Mouse (Mus musculus): ENCODE data around the gene Gzmg. TPM values are rescaled to one million over a fixed set of nuclear protein-coding genes. Genes with fewer than 3 reads are reported as not detected.
"Not testable (repeated sequence)": the region's sequence is repeated elsewhere in the genome, so short reads cannot be mapped to it uniquely, and the experiment has no call there.

Gene Gzmg
- polyA plus RNA-seq, 1 experiment from 2014 or later, result not detected

- ATAC-seq (ENCODE audit: insufficient read depth), result no peak
- WGBS (ENCODE audit: insufficient replicate concordance), result 46% methylated on average over 2 of the region's 2 CpGs
- no peak overlapping the region for H3K4me3 ChIP-seq (replicated peaks)
- H3K9ac ChIP-seq, result no peak overlapping the region
- H3K4me2 ChIP-seq, result no peak overlapping the region
- no peaks in the 10 kb centered on the region for H3K36me3 ChIP-seq (replicated peaks)
- no peaks in the 10 kb centered on the region for H3K4me1 ChIP-seq (replicated peaks)
- no peak overlapping the region for H3K27ac ChIP-seq (replicated peaks)
- H3K9me3 ChIP-seq (replicated peaks), result no peaks in the 10 kb centered on the region
- H3K27me3 ChIP-seq, result no peaks in the 10 kb centered on the region
Measured at GRCm38 (mm10) chr14:56155340-56155739, 4.0 kb downstream of the Gzmg start.

DNA sequence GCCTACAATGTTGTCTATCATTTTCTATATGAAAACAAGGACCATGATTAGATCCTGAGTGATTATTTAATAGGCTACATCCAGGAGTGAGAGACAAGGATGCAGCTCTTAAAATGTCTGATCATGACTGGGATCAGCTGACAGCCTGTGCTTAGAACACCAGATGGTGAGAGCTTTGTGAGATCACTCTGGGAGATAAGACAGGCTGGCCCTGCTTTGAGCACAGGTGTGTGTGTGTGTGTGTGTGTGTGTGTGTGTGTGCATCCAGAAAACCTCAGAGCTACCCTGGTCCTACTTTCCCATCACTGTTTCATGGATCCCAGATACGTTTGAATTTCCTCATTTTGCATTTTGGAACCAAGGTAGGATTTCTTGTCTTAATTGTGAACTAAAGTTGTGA is 25.7 kb downstream of the Gzmg start:
- not testable (repeated sequence) for H3K27me3 ChIP-seq; ATAC-seq (ENCODE audit: insufficient read depth); H3K36me3 ChIP-seq (replicated peaks); H3K4me3 ChIP-seq (replicated peaks); H3K4me1 ChIP-seq (replicated peaks); H3K9me3 ChIP-seq (replicated peaks); H3K4me2 ChIP-seq; H3K27ac ChIP-seq (replicated peaks); H3K9ac ChIP-seq
- 40% methylated on average over 1 of the region's 1 CpGs for WGBS (ENCODE audit: insufficient replicate concordance)

DNA sequence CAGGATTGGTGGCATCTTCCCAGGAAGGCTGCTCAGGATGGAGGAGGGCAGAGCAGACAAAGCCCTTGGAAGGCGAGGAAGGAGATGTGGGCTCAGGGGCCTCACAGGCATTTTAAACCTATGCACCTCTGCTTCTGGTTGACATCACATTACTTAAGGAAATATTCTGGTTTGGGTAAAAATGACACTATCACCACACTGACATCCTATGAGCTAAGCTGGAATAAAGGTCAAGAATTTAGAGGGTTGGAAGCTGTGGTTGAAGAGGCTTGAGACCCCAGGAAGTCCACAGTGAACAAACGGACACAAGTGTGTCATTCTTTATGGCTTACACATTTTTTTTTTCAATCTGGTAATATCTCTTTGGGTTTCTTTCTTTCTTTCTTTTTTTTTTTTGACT is 26.9 kb downstream of the Gzmg start, which contains the start of gene Gzmd:
TSS of gene Gzmd (minus strand) at position 101 of the 400 bp plus-strand sequence.
- not testable (repeated sequence) for ATAC-seq (ENCODE audit: insufficient read depth); H3K9me3 ChIP-seq (replicated peaks); H3K27me3 ChIP-seq; H3K27ac ChIP-seq (replicated peaks); H3K4me2 ChIP-seq; H3K36me3 ChIP-seq (replicated peaks); H3K4me1 ChIP-seq (replicated peaks); H3K9ac ChIP-seq; H3K4me3 ChIP-seq (replicated peaks)
- 50% methylated on average over 2 of the region's 2 CpGs for WGBS (ENCODE audit: insufficient replicate concordance)

- no peak overlapping the region for H3K4me3 ChIP-seq (replicated peaks)
- no peak overlapping the region for H3K9ac ChIP-seq
- H3K4me1 ChIP-seq (replicated peaks), result no peaks in the 10 kb centered on the region
- ATAC-seq (ENCODE audit: insufficient read depth), result no peak
- H3K4me2 ChIP-seq, result no peak overlapping the region
- no peaks in the 10 kb centered on the region for H3K27me3 ChIP-seq
- H3K27ac ChIP-seq (replicated peaks), result no peak overlapping the region
- H3K36me3 ChIP-seq (replicated peaks), result no peaks in the 10 kb centered on the region
- no peaks in the 10 kb centered on the region for H3K9me3 ChIP-seq (replicated peaks)
- 31% methylated on average over 3 of the region's 3 CpGs for whole genome bisulfite sequencing (ENCODE audit: insufficient replicate concordance)
Measured at GRCm38 (mm10) chr14:56128341-56128740, 31.0 kb downstream of the Gzmg start.

DNA sequence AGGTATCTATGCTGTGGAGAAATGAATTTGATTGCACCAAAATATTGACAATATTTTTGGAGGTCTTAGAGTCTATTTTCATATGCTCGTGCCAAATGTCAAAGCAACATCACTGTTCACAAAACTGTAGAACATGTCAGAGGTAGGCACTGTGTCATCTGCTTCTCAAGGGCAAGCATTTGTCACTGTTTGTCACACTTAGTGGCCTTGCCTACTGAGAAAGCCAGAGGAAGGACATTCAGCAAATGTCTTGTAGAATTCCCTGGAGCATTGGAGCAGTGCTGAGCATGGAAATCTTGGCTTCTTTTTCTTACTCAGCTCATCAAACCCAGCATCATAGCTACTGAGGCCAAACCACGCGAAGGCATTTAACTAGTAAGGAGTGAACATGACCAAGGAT is 35.9 kb downstream of the Gzmg start:
- Histone ChIP-seq H3K27ac (replicated peaks) (no peak overlapping the region), H3K9me3 (replicated peaks) (no peaks in the 10 kb centered on the region), H3K36me3 (replicated peaks) (no peaks in the 10 kb centered on the region), H3K9ac (no peak overlapping the region), H3K4me2 (no peak overlapping the region), H3K4me3 (replicated peaks) (no peak overlapping the region), H3K27me3 (no peaks in the 10 kb centered on the region), H3K4me1 (replicated peaks) (no peaks in the 10 kb centered on the region)
- ATAC-seq (ENCODE audit: insufficient read depth), result no peak
- 63% methylated on average over 3 of the region's 3 CpGs for WGBS (ENCODE audit: insufficient replicate concordance)

GRCm38 (mm10) chr14:56120525-56120924 is 38.9 kb downstream of the Gzmg start, which contains the start of gene Gzme:
Gene Gzme, minus strand, starts transcription at chr14:56120625.
- Histone ChIP-seq H3K9me3 (replicated peaks) (no peaks in the 10 kb centered on the region), H3K27ac (replicated peaks) (no peak within 1 kb of the TSS), H3K9ac (no peak within 1 kb of the TSS), H3K4me3 (replicated peaks) (no peak within 1 kb of the TSS), H3K36me3 (replicated peaks) (no peaks in the 10 kb centered on the region), H3K4me1 (replicated peaks) (no peaks in the 10 kb centered on the region), H3K4me2 (no peak within 1 kb of the TSS), H3K27me3 (no peaks in the 10 kb centered on the region)
- ATAC-seq (ENCODE audit: insufficient read depth), result no peak

DNA sequence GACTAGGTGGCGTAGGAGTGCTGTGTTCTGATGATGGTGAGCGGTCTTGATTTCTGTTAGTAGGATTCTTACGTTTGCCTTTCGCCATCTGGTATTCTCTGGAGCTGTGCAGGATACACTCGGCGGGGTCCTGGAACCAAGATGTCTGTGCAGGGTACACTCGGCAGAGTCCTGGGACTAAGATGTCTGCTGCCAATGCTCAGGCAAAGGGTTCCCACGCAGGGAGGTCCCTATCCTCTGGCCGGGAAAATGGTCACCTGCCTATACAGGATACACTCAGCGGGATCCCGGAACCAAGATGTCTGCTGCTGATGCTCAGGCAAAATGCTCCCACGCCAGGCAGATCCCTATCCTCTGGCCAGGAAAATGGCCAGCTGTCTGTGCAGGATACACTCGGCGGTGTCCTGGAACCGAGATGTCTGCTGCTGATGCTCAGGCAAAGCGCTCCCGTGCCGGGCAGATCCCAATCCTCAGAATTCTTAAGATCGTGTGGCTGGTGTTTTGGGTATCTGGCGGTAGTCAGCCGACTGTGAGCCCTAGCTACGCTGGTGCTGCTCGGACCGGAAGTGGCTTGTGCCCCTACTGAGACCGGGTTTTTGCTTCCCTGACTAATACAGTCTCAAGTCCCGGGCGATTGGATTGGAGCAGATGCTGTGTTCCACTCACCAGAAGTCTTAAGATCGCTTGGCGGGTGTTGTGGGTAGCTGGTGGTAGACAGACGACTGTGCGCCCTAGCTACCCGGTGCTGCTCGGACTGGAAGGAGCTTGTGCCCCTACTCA is 43.7 kb downstream of the Gzmg start:
- not testable (repeated sequence) for H3K9me3 ChIP-seq (replicated peaks); ATAC-seq (ENCODE audit: insufficient read depth); H3K27ac ChIP-seq (replicated peaks); H3K4me3 ChIP-seq (replicated peaks); H3K9ac ChIP-seq; H3K4me2 ChIP-seq; H3K36me3 ChIP-seq (replicated peaks); H3K4me1 ChIP-seq (replicated peaks); H3K27me3 ChIP-seq
- WGBS (ENCODE audit: insufficient replicate concordance), result 77% methylated on average over 33 of the region's 33 CpGs

Other genes with a start within 250 kb of the Gzmg start
- 0.36 and 0.47 TPM in 2 replicates for gene Cma1, start 214.9 kb downstream of the Gzmg start, polyA plus RNA-seq (2015; fragmentation: Nextera tagmentation; extraction: Ambion mirVana)
- not detected in 2 replicates for gene Cma2, start 208.6 kb downstream of the Gzmg start, polyA plus RNA-seq (2015; fragmentation: Nextera tagmentation; extraction: Ambion mirVana)
- not detected in 2 replicates for gene Mcpt1, start 141.6 kb downstream of the Gzmg start, polyA plus RNA-seq (2015; fragmentation: Nextera tagmentation; extraction: Ambion mirVana)
- not detected in 2 replicates for gene Mcpt9, start 129.1 kb downstream of the Gzmg start, polyA plus RNA-seq (2015; fragmentation: Nextera tagmentation; extraction: Ambion mirVana)
- 0.14 and 0.15 TPM in 2 replicates for gene Mcpt2, start 117.5 kb downstream of the Gzmg start, polyA plus RNA-seq (2015; fragmentation: Nextera tagmentation; extraction: Ambion mirVana)
- gene Mcpt4, start 97.3 kb downstream of the Gzmg start, polyA plus RNA-seq (2015; fragmentation: Nextera tagmentation; extraction: Ambion mirVana), result not detected in 2 replicates
- 6.2 and 6.4 TPM in 2 replicates for gene Mcpt8, start 74.3 kb downstream of the Gzmg start, polyA plus RNA-seq (2015; fragmentation: Nextera tagmentation; extraction: Ambion mirVana)
- 39.4 and 44.1 TPM in 2 replicates for gene Ctsg, start 57.0 kb downstream of the Gzmg start, polyA plus RNA-seq (2015; fragmentation: Nextera tagmentation; extraction: Ambion mirVana)
- gene Gzme, start 39.0 kb downstream of the Gzmg start, polyA plus RNA-seq (2015; fragmentation: Nextera tagmentation; extraction: Ambion mirVana), result not detected in 2 replicates
- gene Gzmd, start 27.0 kb downstream of the Gzmg start, polyA plus RNA-seq (2015; fragmentation: Nextera tagmentation; extraction: Ambion mirVana), result not detected in 2 replicates
- not detected in 2 replicates for gene Gzmn, start 15.0 kb upstream of the Gzmg start, polyA plus RNA-seq (2015; fragmentation: Nextera tagmentation; extraction: Ambion mirVana)
- not detected in 2 replicates for gene Gzmf, start 51.8 kb upstream of the Gzmg start, polyA plus RNA-seq (2015; fragmentation: Nextera tagmentation; extraction: Ambion mirVana)
- gene Gzmc, start 75.1 kb upstream of the Gzmg start, polyA plus RNA-seq (2015; fragmentation: Nextera tagmentation; extraction: Ambion mirVana), result 0.09 TPM in 1 of 2 replicates, not detected in the other
- 0.39 and 0.44 TPM in 2 replicates for gene Gzmb, start 102.7 kb upstream of the Gzmg start, polyA plus RNA-seq (2015; fragmentation: Nextera tagmentation; extraction: Ambion mirVana)
- not detected in 2 replicates for gene Atp12a, start 205.5 kb upstream of the Gzmg start, polyA plus RNA-seq (2015; fragmentation: Nextera tagmentation; extraction: Ambion mirVana)
- 0.84 and 1.0 TPM in 2 replicates for gene Rnf17, start 243.0 kb upstream of the Gzmg start, polyA plus RNA-seq (2015; fragmentation: Nextera tagmentation; extraction: Ambion mirVana)